Mouse (Mus musculus) liver, embryonic 14.5 days (tissue): ENCODE results near the gene Tfdp1. TPM values are rescaled to one million over a fixed set of nuclear protein-coding genes. Genes with fewer than 3 reads are reported as not detected.
"Not testable (repeated sequence)": the region's sequence is repeated elsewhere in the genome, so short reads cannot be mapped to it uniquely, and the experiment has no call there.

Experiments used
- ATAC-seq: fragments of 200-750 bp; cut with Nextera tagmentation; 2 replicates; pipeline ENCODE4 v1.8.0; 2017; ENCODE audit warnings: moderate number of reproducible peaks, mild to moderate bottlenecking, moderate library complexity; ENCODE audit not compliant: insufficient read depth
- DNase-seq, 3 experiments: peaks; one replicate each; pipeline ENCODE4 v3.0.0-alpha.2; 2012 to 2013; ENCODE audit warnings: low read depth in 3 of 3, low spot score in 3 of 3
- H3K27ac ChIP-seq: fragments of 300-500 bp; sonication (generic); 2 replicates; pipeline ENCODE4 v1.5.1; 2014; ENCODE audit warnings: moderate library complexity, mild to moderate bottlenecking, control low read depth, inconsistent platforms
- H3K27me3 ChIP-seq: fragments of 300-500 bp; sonication (generic); 2 replicates; pipeline ENCODE4 v1.6.1; 2014; ENCODE audit warnings: mild to moderate bottlenecking, low read length, moderate library complexity; ENCODE audit not compliant: control insufficient read depth, insufficient read depth
- H3K36me3 ChIP-seq: fragments of 300-500 bp; sonication (generic); replicated peaks from 2 replicates; pipeline ENCODE4 v1.6.1; 2014; ENCODE audit warnings: low read depth; ENCODE audit not compliant: control insufficient read depth, insufficient read depth
- H3K4me1 ChIP-seq, 2 experiments: fragments of 200-500 bp in 1 of 2; fragments of 300-500 bp in 1 of 2; sonication (generic) in 1 of 2; replicated peaks; 2 replicates each; pipeline ENCODE4 v1.6.1; 2012 to 2014; ENCODE audit warnings: antibody characterized with exemption in 1 of 2, inconsistent platforms in 1 of 2, low read length in 1 of 2; ENCODE audit not compliant: control insufficient read depth in 2 of 2, insufficient read depth in 2 of 2
- H3K4me2 ChIP-seq: fragments of 300-500 bp; sonication (generic); 2 replicates; pipeline ENCODE4 v1.6.1; 2014; ENCODE audit warnings: low read depth, mild to moderate bottlenecking, control low read depth, moderate library complexity
- H3K4me3 ChIP-seq, 2 experiments: fragments of 200-500 bp in 1 of 2; fragments of 300-500 bp in 1 of 2; sonication (generic) in 1 of 2; 2 replicates each; pipeline ENCODE4 v1.5.1; 2012 to 2014; ENCODE audit warnings: low read depth in 2 of 2, low read length in 2 of 2, mild to moderate bottlenecking in 2 of 2, control low read depth in 1 of 2, inconsistent platforms in 1 of 2, moderate library complexity in 1 of 2; ENCODE audit not compliant: insufficient read depth in 1 of 2
- H3K9ac ChIP-seq: fragments of 300-500 bp; sonication (generic); replicated peaks from 2 replicates; pipeline ENCODE4 v1.6.1; 2014; ENCODE audit warnings: mild to moderate bottlenecking, control low read depth, moderate library complexity
- H3K9me3 ChIP-seq: fragments of 300-500 bp; sonication (generic); 2 replicates; pipeline ENCODE4 v1.6.1; 2016; ENCODE audit warnings: low read length, mixed read lengths; ENCODE audit not compliant: control insufficient read depth
- CTCF ChIP-seq: IDR thresholded peaks from 2 replicates; pipeline ENCODE4 v1.5.1; 2016; ENCODE audit warnings: antibody characterized with exemption, low read depth, control low read depth
- EP300 ChIP-seq: IDR thresholded peaks from 2 replicates; pipeline ENCODE4 v1.6.1; 2016; ENCODE audit warnings: antibody characterized with exemption, low read depth
- WGBS: fragments of 180-500 bp; shearing (Covaris S2); extraction: QIAGEN DNeasy Blood & Tissue Kit; methylation state at CpG from one replicate; pipeline ENCODE4 v1.1.7; 2014; ENCODE audit not compliant: insufficient replicate concordance; 5-methylcytosine and 5-hydroxymethylcytosine counted together
- polyA plus RNA-seq, 2 experiments: library from polyadenylated mRNA; depleted of rRNA in 1 of 2; stranded (reverse) in 1 of 2; unstranded in 1 of 2; fragments of >200 nt; fragmentation: Nextera tagmentation in 1 of 2; extraction: Ambion mirVana in 1 of 2; gene quantifications; 2 replicates each; pipeline versions ENCODE4 v1.2.1 to v1.2.3; 2012 to 2014

Gene Tfdp1
- polyA plus RNA-seq, 2 experiments = 90.1 to 108 TPM

GRCm38 (mm10) chr8:13316671-13317070, 21.9 kb upstream of the Tfdp1 start:
- ATAC-seq (no peak), DNase-seq (no peak)
- no peak overlapping the region for H3K4me3 ChIP-seq
- no peaks in the 10 kb centered on the region for H3K27me3 ChIP-seq
- H3K9me3 ChIP-seq = no peaks in the 10 kb centered on the region
- H3K27ac ChIP-seq = no peak overlapping the region
- peaks cover 0 to 3% of the 10 kb centered on the region in 2 experiments; a peak in 2 of 4 replicates for H3K4me1 ChIP-seq
- H3K9ac ChIP-seq = no peak overlapping the region
- no peaks in the 10 kb centered on the region for H3K36me3 ChIP-seq
- WGBS = 75% methylated on average over 10 of the region's 10 CpGs
- TF ChIP-seq CTCF (no peak), EP300 (no peak)
- no peak overlapping the region for H3K4me2 ChIP-seq

GRCm38 (mm10) chr8:13326598-13326997, 12.0 kb upstream of the Tfdp1 start:
- ATAC-seq = no peak
- H3K4me2 ChIP-seq = no peak overlapping the region
- no peaks in the 10 kb centered on the region for H3K36me3 ChIP-seq
- 25% methylated on average over 5 of the region's 5 CpGs for WGBS
- no peaks in the 10 kb centered on the region for H3K4me1 ChIP-seq
- no peak for DNase-seq
- no peaks in the 10 kb centered on the region for H3K9me3 ChIP-seq
- H3K9ac ChIP-seq = no peak overlapping the region
- no peak overlapping the region for H3K27ac ChIP-seq
- no peak overlapping the region for H3K4me3 ChIP-seq
- no peaks in the 10 kb centered on the region for H3K27me3 ChIP-seq
- TF ChIP-seq EP300 (no peak), CTCF (peak; percentile 56)

GRCm38 (mm10) chr8:13334671-13335070, 3.9 kb upstream of the Tfdp1 start:
- Histone ChIP-seq H3K27me3 (no peaks in the 10 kb centered on the region), H3K4me2 (no peak overlapping the region), H3K36me3 (no peaks in the 10 kb centered on the region), H3K4me1 (peaks cover 4 to 8% of the 10 kb centered on the region in 2 experiments), H3K9ac (no peak overlapping the region), H3K4me3 (no peak overlapping the region), H3K9me3 (no peaks in the 10 kb centered on the region), H3K27ac (no peak overlapping the region)
- 24% methylated on average over 1 of the region's 1 CpGs for WGBS
- no peak for DNase-seq
- no peak for ATAC-seq
- TF ChIP-seq CTCF (peak; percentile 66), EP300 (no peak)

DNA sequence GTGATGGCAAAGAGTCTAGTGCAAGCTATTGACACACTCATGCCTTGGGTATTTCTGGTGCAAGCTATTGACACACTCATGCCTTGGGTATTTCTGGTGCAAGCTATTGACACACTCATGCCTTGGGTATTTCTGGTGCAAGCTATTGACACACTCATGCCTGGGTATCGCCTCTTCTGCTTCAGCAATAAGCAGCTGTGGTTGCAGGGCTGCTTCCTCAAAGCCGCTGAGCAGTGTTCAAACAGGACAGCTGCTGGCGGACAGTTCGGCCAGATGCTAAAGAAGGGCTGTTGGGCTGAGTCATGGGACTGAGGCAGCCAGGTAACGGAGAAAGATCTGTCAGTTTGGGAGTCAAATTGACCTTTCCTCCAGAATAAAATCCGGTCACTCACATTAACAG, 1.3 kb upstream of the Tfdp1 start:
- not testable (repeated sequence) for ATAC-seq, H3K4me3 ChIP-seq, DNase-seq, H3K27ac ChIP-seq, H3K9ac ChIP-seq, H3K4me2 ChIP-seq, H3K9me3 ChIP-seq, H3K27me3 ChIP-seq
- H3K4me1 ChIP-seq = peaks cover 11 to 23% of the 10 kb centered on the region in 2 experiments
- 42% methylated on average over 6 of the region's 6 CpGs for WGBS
- H3K36me3 ChIP-seq = peaks cover 14% of the 10 kb centered on the region

- H3K4me1 ChIP-seq = peaks cover 14 to 27% of the 10 kb centered on the region in 2 experiments
- WGBS = 52% methylated on average over 3 of the region's 3 CpGs
- TF ChIP-seq EP300 (no peak), CTCF (no peak)
- peaks cover 17% of the 10 kb centered on the region for H3K36me3 ChIP-seq
- DNase-seq (no peak), ATAC-seq (no peak)
- no peak overlapping the region for H3K9ac ChIP-seq
- peak overlapping the region; percentile 87 for H3K4me2 ChIP-seq
- no peak overlapping the region; a peak in 1 of 4 replicates for H3K4me3 ChIP-seq
- no peaks in the 10 kb centered on the region for H3K9me3 ChIP-seq
- H3K27ac ChIP-seq = no peak overlapping the region
- H3K27me3 ChIP-seq = no peaks in the 10 kb centered on the region
These were observed 873 bp upstream of the Tfdp1 start for GRCm38 (mm10) chr8:13337678-13338077.
